29 mouse cellular contexts compared by ENCODE assay signal in the genomic region with DNA sequence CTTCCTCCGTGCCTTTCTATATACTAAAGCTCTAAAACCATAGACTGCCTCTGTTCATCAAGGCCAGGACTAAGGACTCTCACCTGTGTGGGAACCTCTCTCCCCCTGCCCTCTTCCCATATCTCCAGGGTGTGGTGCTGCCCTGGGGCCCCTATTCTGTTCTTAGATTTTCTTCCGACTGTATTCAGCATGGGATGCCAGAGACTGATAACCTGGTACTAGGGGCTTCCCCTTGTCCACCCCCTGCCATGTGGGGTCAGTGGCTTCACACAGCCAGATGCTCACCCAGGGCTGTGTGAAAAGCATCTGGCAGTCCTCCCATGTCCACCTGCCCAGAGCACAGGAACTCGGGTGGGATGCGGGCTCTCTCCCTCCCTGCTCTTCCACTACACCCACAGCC. TPM values are rescaled to one million over a fixed set of nuclear protein-coding genes. Genes with fewer than 3 reads are reported as not detected.
A peak's percentile ranks its signal among the peaks of the same experiment; 100 is the strongest.
DNase-seq lines count a peak whose midpoint lies in the region; ATAC-seq and TF ChIP-seq lines count a peak whose summit lies in the region.
"Not testable (repeated sequence)": the region's sequence is repeated elsewhere in the genome, so short reads cannot be mapped to it uniquely, and the experiment has no call there.
"Had no signal": no experiment of that assay in that cellular context is flagged by ENCODE, and none has a peak within 500 bp of the region (broad histone marks: within the 10 kb centered on the region; RNA-seq: fewer than 3 reads in every experiment).

No protein-coding gene starts in this region.

- WGBS in heart, embryonic 10.5 days: 79% methylated on average over 4 of the region's 4 CpGs
- 77% methylated on average over 4 of the region's 4 CpGs for WGBS in lung, postnatal 0 days

- not testable (repeated sequence) for ATAC-seq in lung, postnatal 0 days

- H3K27me3 ChIP-seq in heart, embryonic 10.5 days (ENCODE audit: insufficient read depth, poor library complexity, severe bottlenecking); lung, postnatal 0 days (replicated peaks; ENCODE audit: insufficient read depth, low read length): not testable (repeated sequence)

- H3K4me2 ChIP-seq in lung, postnatal 0 days (replicated peaks; ENCODE audit: low read depth, low read length): not testable (repeated sequence)

- intact Hi-C loops in gastrocnemius, postnatal 14 days (cut with DNase I; ENCODE audit: low total_unique reads): not testable (repeated sequence)

- H3K27ac ChIP-seq in heart, embryonic 10.5 days; lung, postnatal 0 days (ENCODE audit: low read length): not testable (repeated sequence)

- not testable (repeated sequence) for H3K4me3 ChIP-seq in heart, embryonic 10.5 days; lung, postnatal 0 days (ENCODE audit: low read depth, low read length)

- peak; percentile 29 for DNase-seq in adrenal gland, postnatal 14 days
- DNase-seq in gastrocnemius, postnatal 14 days: peak; percentile 45
- peak; percentile 73 for DNase-seq in heart, embryonic 10.5 days (ENCODE audit: low spot score)
- peak; percentile 44 for DNase-seq in kidney, adult 11 months
- DNase-seq in lung, postnatal 0 days (ENCODE audit: low spot score): peak; percentile 4
- DNase-seq in urinary bladder, adult 2 months (ENCODE audit: low spot score): peak; percentile 77

- not testable (repeated sequence) for H3K4me1 ChIP-seq in heart, embryonic 10.5 days; lung, postnatal 0 days (ENCODE audit: insufficient read depth, low read depth, low read length)

- not testable (repeated sequence) for H3K36me3 ChIP-seq in heart, embryonic 10.5 days; lung, postnatal 0 days (ENCODE audit: insufficient read depth, low read length)

- peaks cover 36% of the 10 kb centered on the region for H3K9me3 ChIP-seq in heart, embryonic 10.5 days
- peaks cover 10% of the 10 kb centered on the region for H3K9me3 ChIP-seq in lung, postnatal 0 days (ENCODE audit: low read length)

- not testable (repeated sequence) for H3K9ac ChIP-seq in lung, postnatal 0 days (replicated peaks; ENCODE audit: low read depth)

- TF ChIP-seq EP300 in lung, postnatal 0 days (IDR thresholded peaks at IDR 0.05): not testable (repeated sequence)

- not testable (repeated sequence) for TF ChIP-seq CTCF in lung, postnatal 0 days (IDR thresholded peaks at IDR 0.05)

RNA-seq across cellular contexts. Expression of a gene that starts 43.1 kb away (rescaled TPM):
- total RNA-seq in adrenal gland, postnatal 14 days (2021): not detected in 2 replicates
- not detected for total RNA-seq in gastrocnemius, postnatal 14 days (2021)
- not detected in 2 replicates for polyA plus RNA-seq in heart, embryonic 10.5 days (2016; fragmentation: Nextera tagmentation; extraction: Ambion mirVana)
- polyA plus RNA-seq in lung, postnatal 0 days (2015; fragmentation: Nextera tagmentation; extraction: Ambion mirVana): not detected in 2 replicates
- not detected in 2 replicates for polyA plus RNA-seq in urinary bladder, adult 2 months (2012; rRNA removed)
- total RNA-seq: adrenal gland, adult 18-20 months; adrenal gland, postnatal 25 days; CH12.LX; G1E; gastrocnemius, adult 18-20 months; gastrocnemius, postnatal 36 days; granulocyte monocyte progenitor cell, adult 5-6 weeks; heart, adult 8-10 months; heart, postnatal 10 days; hematopoietic stem cell, adult 5-6 weeks had no signal
- polyA plus RNA-seq: brain, embryonic 14.5 days; embryonic facial prominence, embryonic 11.5 days; embryonic facial prominence, embryonic 14.5 days; forebrain, embryonic 10.5 days; forebrain, embryonic 13.5 days; forebrain, embryonic 16.5 days; G1E; heart, embryonic 12.5 days; heart, embryonic 15.5 days; hindbrain, embryonic 12.5 days; hindbrain, embryonic 15.5 days; intestine, embryonic 14.5 days; intestine, postnatal 0 days; Patski had no signal

Comparison
In these comparisons a context has a peak if more than half of its experiments do, and no peak if none do; other contexts are left out.
1. DNase-seq: peak in every context shown above with its lines; median percentile 77 in urinary bladder, adult 2 months; 73 in heart, embryonic 10.5 days; 45 in gastrocnemius, postnatal 14 days; 44 in kidney, adult 11 months; 29 in adrenal gland, postnatal 14 days; 4 in lung, postnatal 0 days.